ENCODE assay signal across 20 mouse cellular contexts in genomic region chr3:153409286-153409685, GRCm38 (mm10).
DNase-seq lines count a peak whose midpoint lies in the region; ATAC-seq and TF ChIP-seq lines count a peak whose summit lies in the region.
"Had no signal": no experiment of that assay in that cellular context is flagged by ENCODE, and none has a peak within 500 bp of the region (broad histone marks: within the 10 kb centered on the region; RNA-seq: fewer than 3 reads in every experiment).

No protein-coding gene starts in this region.

- 46% methylated on average over 9 of the region's 9 CpGs for WGBS in hindbrain, embryonic 14.5 days
- 74% methylated on average over 9 of the region's 9 CpGs for WGBS in hindbrain, embryonic 10.5 days
- 32% methylated on average over 9 of the region's 9 CpGs for WGBS in neural tube, embryonic 13.5 days
- WGBS in midbrain, postnatal 0 days: 49% methylated on average over 9 of the region's 9 CpGs

- no peak overlapping the region for H3K27ac ChIP-seq in hindbrain, embryonic 14.5 days
- no peak overlapping the region for H3K27ac ChIP-seq in hindbrain, embryonic 10.5 days
- H3K27ac ChIP-seq in neural tube, embryonic 13.5 days (replicated peaks): no peak overlapping the region
- no peak overlapping the region for H3K27ac ChIP-seq in midbrain, postnatal 0 days (ENCODE audit: low read depth, low read length)
- H3K27ac ChIP-seq: embryonic facial prominence, embryonic 12.5 days; forebrain, embryonic 12.5 days; heart, embryonic 10.5 days; heart, embryonic 15.5 days had no signal

- ATAC-seq in hindbrain, embryonic 14.5 days (ENCODE audit: low FRiP score): peak; percentile 62; the same call in 1 of the 2 replicates
- peak; percentile 67 for ATAC-seq in neural tube, embryonic 13.5 days (ENCODE audit: low read depth)
- ATAC-seq in midbrain, postnatal 0 days (ENCODE audit: low FRiP score): no peak
- ATAC-seq: forebrain, embryonic 16.5 days; inflammation-experienced regulatory T-cells, adult 6 months had no signal

- H3K4me3 ChIP-seq in hindbrain, embryonic 14.5 days (replicated peaks; ENCODE audit: low read length): no peak overlapping the region
- H3K4me3 ChIP-seq in hindbrain, embryonic 10.5 days: no peak overlapping the region
- H3K4me3 ChIP-seq in neural tube, embryonic 13.5 days: no peak overlapping the region
- no peak overlapping the region for H3K4me3 ChIP-seq in midbrain, postnatal 0 days (ENCODE audit: low read depth, low read length)
- H3K4me3 ChIP-seq: embryonic facial prominence, embryonic 12.5 days; forebrain, embryonic 12.5 days; heart, embryonic 10.5 days; heart, embryonic 15.5 days had no signal

- H3K36me3 ChIP-seq in hindbrain, embryonic 14.5 days (replicated peaks; ENCODE audit: control insufficient read depth, insufficient read depth): no peaks in the 10 kb centered on the region
- H3K36me3 ChIP-seq in hindbrain, embryonic 10.5 days: no peaks in the 10 kb centered on the region
- H3K36me3 ChIP-seq in neural tube, embryonic 13.5 days: no peaks in the 10 kb centered on the region
- H3K36me3 ChIP-seq in midbrain, postnatal 0 days (ENCODE audit: insufficient read depth, low read length): no peaks in the 10 kb centered on the region
- H3K36me3 ChIP-seq: embryonic facial prominence, embryonic 12.5 days; forebrain, embryonic 12.5 days; heart, embryonic 10.5 days; heart, embryonic 15.5 days had no signal

- no peak for DNase-seq in hindbrain, embryonic 14.5 days (ENCODE audit: low spot score)
- DNase-seq in hindbrain, embryonic 10.5 days (ENCODE audit: low spot score): no peak
- no peak for DNase-seq in neural tube, embryonic 10.5 days (ENCODE audit: extremely low spot score, low spot score)
- peak; percentile 42 for DNase-seq in midbrain, postnatal 0 days (ENCODE audit: low spot score)
- no peak for DNase-seq in adipocyte (ENCODE audit: low spot score)
- DNase-seq in kidney, postnatal 25 days: no peak
- DNase-seq: adrenal gland, postnatal 10 days; cerebellum, adult 11-12 months; cerebellum, adult 9-10 months; cerebellum, postnatal 25 days; gastrocnemius, postnatal 10 days; heart, adult 18-20 months; heart, postnatal 14 days had no signal

- peaks cover 14% of the 10 kb centered on the region for H3K4me1 ChIP-seq in hindbrain, embryonic 14.5 days (replicated peaks; ENCODE audit: control insufficient read depth, insufficient read depth, low read length)
- no peaks in the 10 kb centered on the region for H3K4me1 ChIP-seq in hindbrain, embryonic 10.5 days (replicated peaks)
- H3K4me1 ChIP-seq in neural tube, embryonic 13.5 days (replicated peaks): peaks cover 27% of the 10 kb centered on the region
- peaks cover 7% of the 10 kb centered on the region; the same call in 1 of the 2 replicates for H3K4me1 ChIP-seq in midbrain, postnatal 0 days (ENCODE audit: insufficient read depth, low read length)
- H3K4me1 ChIP-seq: embryonic facial prominence, embryonic 12.5 days; heart, embryonic 10.5 days; heart, embryonic 15.5 days had no signal

- no peaks in the 10 kb centered on the region for H3K9me3 ChIP-seq in hindbrain, embryonic 14.5 days (ENCODE audit: control insufficient read depth, low read length)
- no peaks in the 10 kb centered on the region for H3K9me3 ChIP-seq in hindbrain, embryonic 10.5 days
- no peaks in the 10 kb centered on the region for H3K9me3 ChIP-seq in neural tube, embryonic 13.5 days
- H3K9me3 ChIP-seq in midbrain, postnatal 0 days (ENCODE audit: low read length): no peaks in the 10 kb centered on the region
- H3K9me3 ChIP-seq: embryonic facial prominence, embryonic 12.5 days; forebrain, embryonic 12.5 days; heart, embryonic 10.5 days; heart, embryonic 15.5 days had no signal

- H3K4me2 ChIP-seq in hindbrain, embryonic 14.5 days (replicated peaks): no peak overlapping the region
- H3K4me2 ChIP-seq in neural tube, embryonic 13.5 days: no peak overlapping the region
- H3K4me2 ChIP-seq in midbrain, postnatal 0 days (ENCODE audit: low read depth, low read length, poor library complexity, severe bottlenecking): no peak overlapping the region
- H3K4me2 ChIP-seq: embryonic facial prominence, embryonic 12.5 days; forebrain, embryonic 12.5 days; heart, embryonic 15.5 days had no signal

- TF ChIP-seq CTCF in midbrain, postnatal 0 days (IDR thresholded peaks at IDR 0.05): no peak

- H3K9ac ChIP-seq in hindbrain, embryonic 14.5 days: no peak overlapping the region
- no peak overlapping the region for H3K9ac ChIP-seq in neural tube, embryonic 13.5 days
- H3K9ac ChIP-seq in midbrain, postnatal 0 days (replicated peaks; ENCODE audit: low read length, poor library complexity, severe bottlenecking): no peak overlapping the region
- H3K9ac ChIP-seq: embryonic facial prominence, embryonic 12.5 days; forebrain, embryonic 12.5 days; heart, embryonic 15.5 days had no signal

- H3K27me3 ChIP-seq in hindbrain, embryonic 14.5 days (ENCODE audit: control insufficient read depth, insufficient read depth, low read length): no peaks in the 10 kb centered on the region
- no peaks in the 10 kb centered on the region for H3K27me3 ChIP-seq in hindbrain, embryonic 10.5 days (ENCODE audit: insufficient read depth, poor library complexity, severe bottlenecking)
- H3K27me3 ChIP-seq in neural tube, embryonic 13.5 days: peaks cover 12% of the 10 kb centered on the region
- H3K27me3 ChIP-seq in midbrain, postnatal 0 days (ENCODE audit: insufficient read depth, low read length): no peaks in the 10 kb centered on the region
- H3K27me3 ChIP-seq: embryonic facial prominence, embryonic 12.5 days; forebrain, embryonic 12.5 days; heart, embryonic 15.5 days had no signal
